Mouse (Mus musculus) kidney, postnatal 36 days (tissue): ENCODE measurements at regions not wholly inside any gene's neighbourhood (a gene's known extent, or its start where the extent isn't known, plus 50 kb on each side); places are given as distances from the start of the nearest gene placed in this dataset.
"Not testable (repeated sequence)": the region's sequence is repeated elsewhere in the genome, so short reads cannot be mapped to it uniquely, and the experiment has no call there.

ENCODE experiments used
- DNase-seq, 2 experiments: peaks; one replicate each; pipeline ENCODE4 v3.0.0; 2021 to 2022; ENCODE audit warnings: mixed read lengths in 2 of 2

GRCm38 (mm10) chr13:72184116-72184845 lies 220.8 kb upstream of the Irx1 start:
- DNase-seq = no peak

- DNase-seq = no peak
These were observed 221.3 kb upstream of the Irx1 start for GRCm38 (mm10) chr13:72184846-72185118.

- DNase-seq = no peak
These were observed 232.4 kb upstream of the Irx1 start for GRCm38 (mm10) chr13:72195881-72196280.

- DNase-seq = peak; percentile 8 to 10
These were observed 235.0 kb upstream of the Irx1 start for GRCm38 (mm10) chr13:72198341-72199105.

- DNase-seq = no peak
These were observed 246.0 kb upstream of the Irx1 start for GRCm38 (mm10) chr13:72209518-72209917.

GRCm38 (mm10) chr13:72209946-72210456 lies 246.5 kb upstream of the Irx1 start:
- DNase-seq = peak; percentile 1 to 21

- peak; percentile 13 to 17 for DNase-seq
These were observed 247.2 kb upstream of the Irx1 start for GRCm38 (mm10) chr13:72210474-72211309.

- DNase-seq = no peak
These were observed 248.2 kb upstream of the Irx1 start for GRCm38 (mm10) chr13:72211716-72212115.

- DNase-seq = no peak
These were observed 249.2 kb upstream of the Irx1 start for GRCm38 (mm10) chr13:72212747-72213146.

GRCm38 (mm10) chr13:72219329-72219728 lies 255.8 kb upstream of the Irx1 start:
- DNase-seq = no peak

GRCm38 (mm10) chr13:72227102-72227501 lies 263.6 kb upstream of the Irx1 start:
- no peak for DNase-seq

- no peak for DNase-seq
These were observed 267.6 kb upstream of the Irx1 start for GRCm38 (mm10) chr13:72231032-72231591.

- DNase-seq = no peak
These were observed 268.6 kb upstream of the Irx1 start for GRCm38 (mm10) chr13:72232080-72232479.

GRCm38 (mm10) chr13:72241919-72242318 lies 278.4 kb upstream of the Irx1 start:
- DNase-seq = no peak

- DNase-seq = no peak
These were observed 286.9 kb upstream of the Irx1 start for GRCm38 (mm10) chr13:72250419-72250818.

- not testable (repeated sequence) for DNase-seq
These were observed 289.7 kb upstream of the Irx1 start for GRCm38 (mm10) chr13:72253242-72253641.

- no peak for DNase-seq
These were observed 295.3 kb upstream of the Irx1 start for GRCm38 (mm10) chr13:72258794-72259193.

- DNase-seq = no peak
These were observed 300.9 kb upstream of the Irx1 start for GRCm38 (mm10) chr13:72264416-72264815.

- no peak for DNase-seq
These were observed 301.6 kb upstream of the Irx1 start for GRCm38 (mm10) chr13:72265116-72265515.

GRCm38 (mm10) chr13:72265650-72266049 lies 302.1 kb upstream of the Irx1 start:
- no peak for DNase-seq

- DNase-seq = no peak
These were observed 302.7 kb upstream of the Irx1 start for GRCm38 (mm10) chr13:72266174-72266768.

- no peak for DNase-seq
These were observed 316.8 kb upstream of the Irx1 start for GRCm38 (mm10) chr13:72280343-72280742.

GRCm38 (mm10) chr13:72280871-72281270 lies 317.3 kb upstream of the Irx1 start:
- no peak for DNase-seq
